Mouse (Mus musculus) spleen, adult 2 months (tissue): ENCODE measurements at regions not wholly inside any gene's neighbourhood (a gene's known extent, or its start where the extent isn't known, plus 50 kb on each side); places are given as distances from the start of the nearest gene placed in this dataset.

Source experiments
- DNase-seq, 2 experiments: peaks; one replicate each; pipeline versions ENCODE4 v3.0.0 to v3.0.0-alpha.2; 2012 to 2021; ENCODE audit warnings: low spot score in 2 of 2, low read depth in 1 of 2
- H3K27ac ChIP-seq: fragments of 200-500 bp; 2 replicates; pipeline ENCODE4 v1.5.1; 2012; ENCODE audit warnings: low read length, inconsistent platforms; ENCODE audit not compliant: insufficient read depth
- H3K27me3 ChIP-seq: fragments of 200-500 bp; 2 replicates; pipeline ENCODE4 v1.6.1; 2012; ENCODE audit warnings: mild to moderate bottlenecking, moderate library complexity, low read length, inconsistent platforms; ENCODE audit not compliant: control insufficient read depth, insufficient read depth
- H3K36me3 ChIP-seq: fragments of 200-500 bp; 2 replicates; pipeline ENCODE4 v1.6.1; 2012; ENCODE audit warnings: mild to moderate bottlenecking, low read length, inconsistent platforms; ENCODE audit not compliant: control insufficient read depth, insufficient read depth
- H3K4me1 ChIP-seq: fragments of 200-500 bp; 2 replicates; pipeline ENCODE4 v1.6.1; 2011; ENCODE audit warnings: inconsistent platforms; ENCODE audit not compliant: control insufficient read depth, insufficient read depth, insufficient read length
- H3K4me3 ChIP-seq: fragments of 200-500 bp; 2 replicates; pipeline ENCODE4 v1.5.1; 2011; ENCODE audit warnings: mild to moderate bottlenecking, inconsistent platforms; ENCODE audit not compliant: insufficient read depth, insufficient read length; ENCODE audit errors: extremely low read depth
- CTCF ChIP-seq: fragments of 200-500 bp; IDR thresholded peaks from 2 replicates; pipeline ENCODE4 v1.5.1; 2011; ENCODE audit warnings: mild to moderate bottlenecking, inconsistent platforms; ENCODE audit not compliant: insufficient read depth, insufficient read length, insufficient replicate concordance; ENCODE audit errors: extremely low read depth
- POLR2A ChIP-seq: fragments of 200-500 bp; IDR thresholded peaks from 2 replicates; pipeline ENCODE4 v1.6.1; 2011; ENCODE audit warnings: low read depth, low read length, inconsistent platforms
- WGBS: fragments of 180-500 bp; shearing (Covaris S2); methylation state at CpG from one replicate; pipeline ENCODE4 v1.1.7; 2018; 5-methylcytosine and 5-hydroxymethylcytosine counted together

- H3K36me3 ChIP-seq = no peaks in the 10 kb centered on the region
- TF ChIP-seq POLR2A (no peak), CTCF (no peak)
- DNase-seq = no peak
These were observed 217.8 kb upstream of the Thsd7b start for GRCm38 (mm10) chr1:129055252-129055651.

GRCm38 (mm10) chr1:129033707-129034106, 239.4 kb upstream of the Thsd7b start:
- Histone ChIP-seq H3K27me3 (no peaks in the 10 kb centered on the region), H3K27ac (no peak overlapping the region), H3K4me1 (no peaks in the 10 kb centered on the region), H3K4me3 (no peak overlapping the region), H3K36me3 (no peaks in the 10 kb centered on the region)
- DNase-seq = no peak
- TF ChIP-seq POLR2A = no peak
- no peak for TF ChIP-seq CTCF
- WGBS = 80% methylated on average over 5 of the region's 5 CpGs

More at GRCm38 (mm10) chr1:129055252-129055651, 217.8 kb upstream of the Thsd7b start:
- Histone ChIP-seq H3K27me3 (no peaks in the 10 kb centered on the region), H3K4me3 (no peak overlapping the region), H3K4me1 (no peaks in the 10 kb centered on the region), H3K27ac (no peak overlapping the region)

GRCm38 (mm10) chr1:129005899-129006298, 267.2 kb upstream of the Thsd7b start:
- Histone ChIP-seq H3K4me1 (no peaks in the 10 kb centered on the region), H3K4me3 (no peak overlapping the region), H3K27me3 (no peaks in the 10 kb centered on the region), H3K27ac (no peak overlapping the region), H3K36me3 (no peaks in the 10 kb centered on the region)
- TF ChIP-seq POLR2A = no peak
- no peak for TF ChIP-seq CTCF
- 82% methylated on average over 1 of the region's 1 CpGs for WGBS
- DNase-seq = no peak

GRCm38 (mm10) chr1:129002286-129002685, 270.8 kb upstream of the Thsd7b start:
- Histone ChIP-seq H3K27me3 (no peaks in the 10 kb centered on the region), H3K36me3 (no peaks in the 10 kb centered on the region), H3K4me3 (no peak overlapping the region), H3K4me1 (no peaks in the 10 kb centered on the region), H3K27ac (no peak overlapping the region)
- TF ChIP-seq CTCF (no peak), POLR2A (no peak)
- WGBS = 80% methylated on average over 2 of the region's 2 CpGs
- no peak for DNase-seq

- no peak overlapping the region for H3K27ac ChIP-seq
- no peaks in the 10 kb centered on the region for H3K27me3 ChIP-seq
- no peak overlapping the region for H3K4me3 ChIP-seq
- TF ChIP-seq CTCF (no peak), POLR2A (no peak)
- H3K36me3 ChIP-seq = no peaks in the 10 kb centered on the region
- DNase-seq = no peak
- no peaks in the 10 kb centered on the region for H3K4me1 ChIP-seq
These were observed 271.3 kb upstream of the Thsd7b start for GRCm38 (mm10) chr1:129001766-129002165.

GRCm38 (mm10) chr1:128999741-129000517, 273.2 kb upstream of the Thsd7b start:
- WGBS = 37% methylated on average over 5 of the region's 5 CpGs
- H3K27ac ChIP-seq = no peak overlapping the region
- no peak overlapping the region for H3K4me3 ChIP-seq

GRCm38 (mm10) chr1:128994655-128995054, 278.4 kb upstream of the Thsd7b start:
- Histone ChIP-seq H3K27ac (no peak overlapping the region), H3K27me3 (no peaks in the 10 kb centered on the region), H3K4me1 (no peaks in the 10 kb centered on the region), H3K36me3 (no peaks in the 10 kb centered on the region), H3K4me3 (no peak overlapping the region)
- DNase-seq = no peak
- TF ChIP-seq CTCF (no peak), POLR2A (no peak)
- WGBS = 80% methylated on average over 6 of the region's 6 CpGs

More at GRCm38 (mm10) chr1:128999741-129000517, 273.2 kb upstream of the Thsd7b start:
- TF ChIP-seq POLR2A (no peak), CTCF (no peak)
- Histone ChIP-seq H3K4me1 (no peaks in the 10 kb centered on the region), H3K27me3 (no peaks in the 10 kb centered on the region), H3K36me3 (no peaks in the 10 kb centered on the region)
- DNase-seq = no peak

GRCm38 (mm10) chr1:128983411-128983810, 289.7 kb upstream of the Thsd7b start:
- no peak for DNase-seq
- Histone ChIP-seq H3K27me3 (no peaks in the 10 kb centered on the region), H3K4me3 (no peak overlapping the region), H3K27ac (no peak overlapping the region), H3K4me1 (no peaks in the 10 kb centered on the region), H3K36me3 (no peaks in the 10 kb centered on the region)
- no peak for TF ChIP-seq POLR2A
- WGBS = 74% methylated on average over 2 of the region's 2 CpGs
